Mouse (Mus musculus) stomach, embryonic 14.5 days (tissue): ENCODE measurements around the gene Prkaa1. TPM values are rescaled to one million over a fixed set of nuclear protein-coding genes. Genes with fewer than 3 reads are reported as not detected.
A peak's percentile ranks its signal among the peaks of the same experiment; 100 is the strongest.

Experiments used
- ATAC-seq: fragments of 200-750 bp; cut with Nextera tagmentation; 2 replicates; pipeline ENCODE4 v1.8.0; 2017; ENCODE audit warnings: low read depth, moderate TSS enrichment; ENCODE audit not compliant: insufficient number of reproducible peaks, insufficient read depth, low FRiP score
- H3K27ac ChIP-seq: fragments of 300-500 bp; sonication (generic); 2 replicates; pipeline ENCODE4 v1.5.1; 2014; ENCODE audit warnings: mild to moderate bottlenecking, low read length, moderate library complexity, mixed read lengths
- H3K27me3 ChIP-seq: fragments of 300-500 bp; sonication (generic); 2 replicates; pipeline ENCODE4 v1.6.1; 2014; ENCODE audit warnings: low read length, control low read depth, mixed read lengths; ENCODE audit not compliant: control insufficient read depth, insufficient read depth
- H3K36me3 ChIP-seq: fragments of 300-500 bp; sonication (generic); 2 replicates; pipeline ENCODE4 v1.6.1; 2014; ENCODE audit warnings: mild to moderate bottlenecking, control low read depth, low read length, moderate library complexity, mixed read lengths; ENCODE audit not compliant: control insufficient read depth, insufficient read depth
- H3K4me1 ChIP-seq: fragments of 300-500 bp; sonication (generic); 2 replicates; pipeline ENCODE4 v1.6.1; 2014; ENCODE audit warnings: low read length, control low read depth, mixed read lengths; ENCODE audit not compliant: control insufficient read depth, insufficient read depth
- H3K4me2 ChIP-seq: fragments of 300-500 bp; sonication (generic); replicated peaks from 2 replicates; pipeline ENCODE4 v1.6.1; 2014; ENCODE audit warnings: low read depth, low read length, control low read depth
- H3K4me3 ChIP-seq: fragments of 300-500 bp; sonication (generic); 2 replicates; pipeline ENCODE4 v1.5.1; 2014; ENCODE audit warnings: low read depth, low read length, control low read depth
- H3K9ac ChIP-seq: fragments of 300-500 bp; sonication (generic); replicated peaks from 2 replicates; pipeline ENCODE4 v1.6.1; 2014; ENCODE audit warnings: low read depth, mild to moderate bottlenecking, control low read depth, low read length, moderate library complexity, mixed read lengths
- H3K9me3 ChIP-seq: fragments of 300-500 bp; sonication (generic); 2 replicates; pipeline ENCODE4 v1.6.1; 2016; ENCODE audit warnings: low read depth, low read length, control low read depth; ENCODE audit not compliant: control insufficient read depth
- WGBS: fragments of 180-500 bp; shearing (Covaris S2); extraction: QIAGEN DNeasy Blood & Tissue Kit; methylation state at CpG from one replicate; pipeline ENCODE4 v1.1.7; 2014; 5-methylcytosine and 5-hydroxymethylcytosine counted together
- polyA plus RNA-seq: library from polyadenylated mRNA; unstranded; fragments of >200 nt; fragmentation: Nextera tagmentation; extraction: Ambion mirVana; gene quantifications from 2 replicates; pipeline ENCODE4 v1.2.1, GENCODE M21; 2014

Gene Prkaa1
- polyA plus RNA-seq, 1 experiment from 2014 or later: 25.6 TPM

DNA sequence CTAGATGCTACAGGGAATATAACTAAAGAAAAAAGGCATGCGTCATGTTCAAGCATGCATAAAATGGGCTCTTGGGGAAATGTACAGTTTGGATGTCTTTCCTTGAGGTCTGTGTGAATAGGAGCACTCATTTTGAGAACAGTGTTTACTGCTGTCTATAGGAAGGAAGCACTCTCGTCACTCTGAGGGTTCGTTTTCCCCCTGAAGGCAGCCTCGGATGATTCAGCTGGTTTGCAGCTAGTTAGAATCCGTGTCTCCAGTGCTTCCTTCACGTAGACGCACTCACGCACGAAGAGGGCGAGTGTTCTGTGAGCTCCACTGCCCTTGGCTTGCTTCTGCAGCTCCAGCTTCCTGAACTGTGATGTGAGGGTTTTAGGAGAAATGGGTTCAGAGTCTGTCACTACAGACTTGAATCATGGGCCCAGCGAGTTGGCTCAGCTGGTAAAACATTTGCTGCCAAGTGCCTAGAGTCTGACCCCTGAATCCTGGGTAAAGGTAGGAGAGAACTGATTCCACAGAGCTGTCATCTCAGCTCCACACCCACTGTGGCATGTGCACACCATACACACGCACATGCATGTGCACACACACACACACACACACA lies 29.7 kb downstream of the Prkaa1 start:
- Histone ChIP-seq H3K27me3 (no peaks in the 10 kb centered on the region), H3K27ac (no peak overlapping the region), H3K9me3 (no peaks in the 10 kb centered on the region), H3K4me3 (no peak overlapping the region), H3K36me3 (peaks cover 51% of the 10 kb centered on the region), H3K4me1 (no peaks in the 10 kb centered on the region), H3K4me2 (no peak overlapping the region), H3K9ac (no peak overlapping the region)
- no peak for ATAC-seq
- 90% methylated on average over 12 of the region's 12 CpGs for WGBS

DNA sequence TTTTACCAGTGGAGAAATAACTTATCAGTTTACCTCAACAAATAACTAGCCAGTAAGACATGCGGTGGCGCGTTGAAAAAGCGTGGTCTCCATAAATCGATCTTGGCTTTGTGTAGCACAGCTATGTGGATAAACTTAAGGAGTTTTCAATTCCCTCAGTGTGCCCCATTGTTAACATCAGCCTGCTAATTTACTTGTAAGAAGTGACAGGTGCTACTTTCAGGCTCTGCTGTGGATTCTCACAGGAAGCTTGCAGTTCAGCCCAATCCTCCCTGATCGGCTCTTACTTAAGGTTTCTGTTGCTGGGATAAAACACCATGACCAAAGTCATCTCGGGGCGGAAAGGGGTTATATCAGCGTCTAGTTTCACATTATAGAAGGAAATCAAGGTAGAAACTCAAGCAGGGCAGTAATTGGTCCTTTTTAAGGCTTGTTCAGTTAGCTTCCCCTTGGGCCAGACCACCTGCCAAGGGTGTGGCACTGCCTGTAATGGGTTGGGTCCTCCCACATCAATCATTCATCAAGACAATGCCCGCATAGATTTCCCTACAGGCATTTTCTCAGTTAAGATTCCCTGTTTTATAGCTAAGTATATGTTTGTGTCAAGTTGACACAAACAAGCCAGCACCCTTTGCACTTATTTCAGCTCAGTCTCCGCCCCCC lies 41.1 kb downstream of the Prkaa1 start:
- H3K4me1 ChIP-seq: peaks cover 11% of the 10 kb centered on the region; the same call in 1 of the 2 replicates
- no peaks in the 10 kb centered on the region; the same call in 1 of the 2 replicates for H3K36me3 ChIP-seq
- 35% methylated on average over 11 of the region's 11 CpGs for WGBS
- H3K27ac ChIP-seq: peak overlapping the region; percentile 94
- no peaks in the 10 kb centered on the region for H3K27me3 ChIP-seq
- H3K9ac ChIP-seq: peak overlapping the region; percentile 86
- no peaks in the 10 kb centered on the region for H3K9me3 ChIP-seq
- peak overlapping the region; percentile 67 for H3K4me2 ChIP-seq
- peak; percentile 50 for ATAC-seq
- peak overlapping the region; percentile 80 for H3K4me3 ChIP-seq

DNA sequence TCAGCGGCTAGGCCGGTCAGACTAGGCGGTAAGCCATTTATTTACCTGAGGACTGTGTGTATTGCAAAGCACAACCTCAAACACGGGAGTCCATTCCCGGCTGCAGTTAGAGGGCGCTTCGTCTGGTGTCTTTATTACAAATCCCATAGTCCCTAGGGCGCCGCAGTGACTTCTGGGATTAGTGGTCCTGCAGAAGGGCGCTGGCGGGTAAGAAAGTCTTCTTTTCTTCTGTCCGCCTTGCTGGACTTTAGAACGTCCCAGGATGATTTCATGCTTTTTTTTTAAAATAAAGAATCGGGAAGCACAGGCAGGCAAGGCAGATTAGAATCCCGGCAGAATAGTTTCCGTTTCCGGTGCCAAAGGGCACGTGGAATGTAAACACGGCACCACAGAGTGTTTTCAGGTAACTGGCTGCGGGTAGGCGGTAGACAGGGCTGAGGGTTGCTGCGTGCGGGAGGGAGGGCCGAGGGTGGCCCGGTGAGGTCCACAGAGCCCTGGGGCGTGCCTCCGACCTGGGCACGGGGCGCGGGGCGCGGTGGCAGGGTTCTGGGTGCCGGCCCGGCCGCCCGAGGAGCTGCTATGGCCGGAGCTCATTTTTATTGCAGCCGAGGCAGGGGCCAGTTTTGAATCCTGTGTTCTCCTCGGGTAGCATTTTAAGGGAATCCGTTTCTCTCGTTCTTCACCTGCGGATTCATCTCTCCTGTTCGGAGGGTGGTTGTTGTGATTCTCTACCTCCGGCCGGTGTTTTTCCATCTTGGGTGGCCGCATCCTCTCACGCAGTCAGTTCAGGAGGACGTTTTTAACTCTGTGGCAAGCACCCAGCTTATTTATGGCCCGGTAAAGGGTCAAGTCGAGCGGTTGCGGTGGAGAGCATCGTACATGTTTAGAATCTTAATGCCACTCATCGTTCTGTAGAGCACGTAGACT lies 42.0 kb downstream of the Prkaa1 start, which contains the start of gene Ttc33:
Ttc33 (plus strand) TSS at position 160 of the 927 bp plus-strand sequence.
- H3K9me3 ChIP-seq: no peaks in the 10 kb centered on the region
- ATAC-seq: peak; percentile 84
- H3K4me2 ChIP-seq: peak within 1 kb of the TSS; percentile 67
- H3K4me1 ChIP-seq: peaks cover 11% of the 10 kb centered on the region; the same call in 1 of the 2 replicates
- peak within 1 kb of the TSS; percentile 94 for H3K27ac ChIP-seq
- peaks cover 3% of the 10 kb centered on the region; the same call in 1 of the 2 replicates for H3K36me3 ChIP-seq
- H3K4me3 ChIP-seq: peak within 1 kb of the TSS; percentile 80
- under 1% methylated on average over 55 of the region's 55 CpGs for WGBS
- H3K27me3 ChIP-seq: no peaks in the 10 kb centered on the region
- H3K9ac ChIP-seq: peak within 1 kb of the TSS; percentile 86

DNA sequence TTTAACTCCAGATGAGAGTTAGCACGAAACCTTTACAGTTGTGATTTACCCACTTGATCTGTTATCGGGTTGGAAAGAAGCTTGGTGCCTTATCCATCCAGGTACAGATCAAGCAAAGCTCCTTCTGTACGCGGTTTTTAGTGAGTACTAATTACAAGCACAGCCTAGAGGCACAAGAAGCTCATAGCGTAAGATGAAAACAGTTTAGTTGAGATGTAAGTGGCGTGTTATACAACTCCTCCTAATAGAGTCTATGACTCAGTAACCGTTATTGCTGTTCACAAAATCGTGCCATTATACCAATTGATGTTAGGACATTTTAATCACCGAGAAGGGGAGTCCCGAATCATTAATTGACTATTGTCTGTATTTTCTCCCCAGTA lies 42.6 kb downstream of the Prkaa1 start:
- H3K4me1 ChIP-seq: peaks cover 11% of the 10 kb centered on the region; the same call in 1 of the 2 replicates
- H3K27me3 ChIP-seq: no peaks in the 10 kb centered on the region
- H3K36me3 ChIP-seq: peaks cover 8% of the 10 kb centered on the region; the same call in 1 of the 2 replicates
- ATAC-seq: no peak
- H3K4me2 ChIP-seq: peak overlapping the region; percentile 67
- WGBS: 31% methylated on average over 10 of the region's 10 CpGs
- H3K9me3 ChIP-seq: no peaks in the 10 kb centered on the region
- H3K4me3 ChIP-seq: peak overlapping the region; percentile 80
- H3K9ac ChIP-seq: peak overlapping the region; percentile 86
- H3K27ac ChIP-seq: no peak overlapping the region

DNA sequence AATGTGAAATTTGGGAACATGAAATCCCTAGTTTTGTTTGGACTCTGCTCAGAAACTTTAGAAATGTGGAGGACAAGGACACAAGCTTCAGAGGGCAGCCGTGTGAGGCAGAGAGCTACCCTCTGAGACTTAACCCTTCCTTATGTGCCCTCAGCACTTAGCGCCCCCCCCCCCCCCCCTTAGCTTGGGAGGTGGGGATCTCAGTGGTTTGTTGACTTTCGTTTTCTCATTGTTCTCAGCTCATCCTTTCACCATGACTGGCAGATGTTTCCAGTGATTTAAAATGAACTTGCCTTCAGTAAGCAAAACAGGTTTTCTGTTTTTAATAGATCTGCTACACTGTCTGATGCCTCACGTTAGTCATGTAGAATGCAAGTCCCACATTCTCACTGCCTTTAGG lies 43.5 kb downstream of the Prkaa1 start:
- Histone ChIP-seq H3K9ac (no peak overlapping the region), H3K4me1 (peaks cover 11% of the 10 kb centered on the region; the same call in 1 of the 2 replicates), H3K27me3 (no peaks in the 10 kb centered on the region), H3K27ac (no peak overlapping the region), H3K4me2 (no peak overlapping the region), H3K9me3 (no peaks in the 10 kb centered on the region), H3K36me3 (peaks cover 11% of the 10 kb centered on the region; the same call in 1 of the 2 replicates), H3K4me3 (no peak overlapping the region)
- no peak for ATAC-seq
- WGBS: 61% methylated on average over 3 of the region's 4 CpGs

DNA sequence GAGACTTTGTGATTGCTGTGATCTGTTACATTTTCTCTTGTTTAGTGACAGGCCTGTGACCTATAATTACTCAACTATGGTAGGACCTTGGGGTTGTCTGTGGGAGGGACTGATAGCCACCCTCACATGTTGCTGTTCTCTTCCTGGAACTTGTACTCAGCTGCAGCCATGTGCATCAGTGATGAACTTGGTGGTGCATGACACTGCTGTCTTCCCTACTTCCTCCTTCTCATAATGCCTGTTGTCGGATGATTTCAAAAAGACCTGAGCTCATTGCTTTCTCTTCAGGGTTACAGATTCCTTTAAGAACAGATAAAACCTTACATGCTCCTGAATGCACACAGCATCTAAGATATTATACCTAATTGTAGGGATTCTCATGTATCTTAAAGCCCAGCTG lies 44.4 kb downstream of the Prkaa1 start:
- no peak for ATAC-seq
- Histone ChIP-seq H3K27me3 (no peaks in the 10 kb centered on the region), H3K9me3 (no peaks in the 10 kb centered on the region), H3K9ac (no peak overlapping the region), H3K4me2 (no peak overlapping the region), H3K4me3 (no peak overlapping the region), H3K4me1 (peaks cover 11% of the 10 kb centered on the region; the same call in 1 of the 2 replicates), H3K36me3 (peaks cover 11% of the 10 kb centered on the region; the same call in 1 of the 2 replicates), H3K27ac (no peak overlapping the region)
- 96% methylated on average over 1 of the region's 1 CpGs for WGBS

- Histone ChIP-seq H3K36me3 (peaks cover 11% of the 10 kb centered on the region; the same call in 1 of the 2 replicates), H3K4me2 (no peak overlapping the region), H3K9me3 (no peaks in the 10 kb centered on the region), H3K4me1 (peaks cover 6% of the 10 kb centered on the region; the same call in 1 of the 2 replicates), H3K4me3 (no peak overlapping the region), H3K27me3 (no peaks in the 10 kb centered on the region), H3K9ac (no peak overlapping the region), H3K27ac (no peak overlapping the region)
- WGBS: 55% methylated on average over 10 of the region's 10 CpGs
- no peak for ATAC-seq
Measured at GRCm38 (mm10) chr15:5189504-5190093, 45.9 kb downstream of the Prkaa1 start.

DNA sequence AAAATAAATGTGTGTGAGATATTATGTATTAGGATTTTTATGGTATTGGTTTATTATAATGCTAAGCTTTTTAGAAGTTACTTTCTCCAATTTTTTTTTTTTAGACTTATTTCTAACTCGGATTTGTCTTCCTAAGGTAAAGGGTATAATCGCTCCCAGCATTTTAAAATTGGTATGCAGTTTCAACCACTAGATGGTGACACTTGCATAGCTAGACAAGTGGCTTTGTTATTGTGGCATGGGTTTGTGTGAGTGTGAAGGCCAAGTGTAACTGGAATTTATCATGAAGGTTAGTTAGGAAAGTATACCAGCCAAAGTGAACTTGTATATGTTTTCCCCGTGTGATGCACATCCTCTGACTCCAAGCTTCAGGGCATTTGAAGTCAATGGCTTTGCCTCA lies 50.2 kb downstream of the Prkaa1 start:
- WGBS: 71% methylated on average over 3 of the region's 3 CpGs
- Histone ChIP-seq H3K4me1 (peaks cover 6% of the 10 kb centered on the region; the same call in 1 of the 2 replicates), H3K9ac (no peak overlapping the region), H3K4me2 (no peak overlapping the region), H3K27me3 (no peaks in the 10 kb centered on the region), H3K27ac (no peak overlapping the region), H3K9me3 (no peaks in the 10 kb centered on the region), H3K4me3 (no peak overlapping the region), H3K36me3 (peaks cover 11% of the 10 kb centered on the region; the same call in 1 of the 2 replicates)
- no peak for ATAC-seq
